Mouse (Mus musculus) fibroblast of lung, adult 2 months (primary cell): Measurements from ENCODE around the gene Mcoln3.

Source experiments
- DNase-seq: peaks from one replicate; pipeline ENCODE4 v3.0.0-alpha.2; 2011; ENCODE audit warnings: low read depth

Mcoln3 gene

DNA sequence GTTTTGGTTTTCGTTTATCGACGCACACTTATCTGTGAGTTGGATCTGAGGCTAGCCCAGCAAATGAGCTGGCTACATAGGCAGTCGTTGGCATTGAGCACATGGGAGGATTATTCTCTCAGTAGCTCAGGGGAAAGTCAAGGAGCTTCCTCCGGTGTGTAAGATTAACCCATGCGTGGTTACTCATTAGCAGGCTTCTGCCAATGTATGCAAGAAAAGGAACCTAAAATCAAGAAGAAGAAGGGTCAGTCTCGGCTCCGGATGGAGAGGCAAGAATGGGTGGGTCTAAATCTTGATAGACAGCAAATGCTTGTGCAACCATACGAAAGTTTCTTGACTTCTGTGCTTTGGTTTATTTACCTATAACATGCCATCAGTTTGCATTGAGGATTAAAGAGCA lies 57.0 kb downstream of the Mcoln3 start:
- DNase-seq: no peak

DNA sequence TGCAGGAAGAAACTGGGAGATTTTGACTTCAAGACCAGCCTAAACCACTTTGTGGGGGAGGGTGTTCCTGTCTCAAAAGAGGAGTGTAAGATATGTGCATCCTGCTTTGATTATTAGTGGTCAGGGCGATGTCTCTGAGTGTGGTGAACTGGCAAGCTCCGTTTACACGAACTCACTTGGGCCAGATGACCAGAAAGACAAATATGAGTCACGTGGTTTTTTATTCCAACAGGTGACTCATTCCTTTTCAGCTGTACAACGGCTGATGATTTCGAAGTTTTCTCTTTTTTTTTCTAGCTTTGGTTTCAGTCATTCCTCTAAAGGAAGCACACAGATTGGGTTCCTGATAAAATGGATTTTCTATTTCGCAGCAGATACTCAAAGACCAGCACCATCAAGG lies 60.0 kb downstream of the Mcoln3 start:
- DNase-seq: peak; percentile 30

DNA sequence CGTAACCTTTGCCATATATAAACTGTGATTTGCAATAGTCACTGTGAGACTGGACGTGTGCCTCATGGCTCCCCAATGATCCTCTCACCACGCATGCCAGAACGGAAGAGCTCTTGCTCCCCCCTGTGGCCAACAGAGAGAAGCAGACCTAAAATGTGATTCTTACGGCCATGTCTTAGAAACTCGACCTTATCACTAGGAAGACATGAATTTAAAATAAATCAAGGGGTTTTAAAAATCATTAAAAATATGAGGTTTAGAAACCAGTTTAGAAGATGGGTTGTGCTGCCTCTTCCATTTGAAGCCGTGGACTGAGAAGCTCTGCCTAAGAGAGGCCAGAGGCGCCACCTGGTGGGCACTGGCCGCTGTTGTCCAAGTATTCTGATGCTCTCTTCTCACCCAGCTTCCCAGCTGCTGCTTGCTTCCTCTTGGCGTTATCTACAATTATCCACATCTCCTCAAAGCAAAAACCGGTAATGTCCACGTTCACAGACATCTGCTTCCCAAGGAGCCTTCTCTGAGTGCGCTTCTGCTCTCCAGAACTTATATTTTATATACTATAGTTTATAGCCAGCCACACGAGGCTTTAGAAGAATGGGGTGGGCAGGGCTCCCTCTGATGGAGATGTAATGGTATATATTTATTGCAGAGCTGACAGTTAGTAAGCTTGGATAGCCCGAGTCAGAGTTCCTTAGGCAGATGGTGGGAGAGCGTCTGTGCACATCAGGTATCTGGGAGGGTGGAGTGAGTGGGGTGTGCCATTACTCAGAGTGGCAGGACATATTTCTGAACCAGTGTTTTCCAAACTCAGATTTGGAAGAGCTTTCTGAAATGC lies 60.7 kb downstream of the Mcoln3 start:
- DNase-seq: peak; percentile 58

DNA sequence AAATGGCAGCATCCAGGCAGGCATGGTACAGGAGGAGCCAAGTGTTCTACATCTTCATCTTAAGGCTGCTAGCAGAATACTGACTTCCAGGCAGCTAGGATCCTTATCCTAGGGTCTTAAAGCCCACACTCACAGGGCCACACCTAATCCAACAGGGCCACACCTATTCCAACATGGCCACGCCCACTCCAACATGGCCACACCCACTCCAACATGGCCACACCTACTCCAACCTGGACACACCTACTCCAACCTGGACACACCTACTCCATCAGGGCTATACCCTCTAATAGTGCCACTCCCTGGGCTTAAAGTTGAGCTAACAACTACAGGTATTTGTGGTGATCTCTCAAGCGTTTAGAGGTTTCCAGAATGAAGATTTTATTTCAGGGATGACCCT lies 63.1 kb downstream of the Mcoln3 start:
- no peak for DNase-seq

DNA sequence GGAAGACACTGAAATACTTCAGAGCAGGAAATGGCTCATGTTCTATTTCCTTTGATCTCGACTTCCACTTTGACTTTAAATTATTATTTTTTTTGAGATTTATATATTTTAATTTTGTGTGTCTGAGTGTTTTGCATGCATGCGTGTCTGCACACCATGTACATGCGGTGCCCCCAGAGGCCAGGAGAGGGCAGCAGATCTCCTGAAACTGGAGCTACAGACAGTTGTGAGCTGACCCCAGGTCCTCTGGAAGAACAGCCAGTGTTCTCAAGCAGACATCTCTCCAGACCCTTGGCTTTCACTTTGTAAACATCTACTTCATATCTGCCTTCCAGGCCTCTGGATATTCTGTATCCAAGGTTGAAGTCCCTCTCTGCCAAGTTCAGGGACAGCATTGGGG lies 63.7 kb downstream of the Mcoln3 start:
- no peak for DNase-seq

DNA sequence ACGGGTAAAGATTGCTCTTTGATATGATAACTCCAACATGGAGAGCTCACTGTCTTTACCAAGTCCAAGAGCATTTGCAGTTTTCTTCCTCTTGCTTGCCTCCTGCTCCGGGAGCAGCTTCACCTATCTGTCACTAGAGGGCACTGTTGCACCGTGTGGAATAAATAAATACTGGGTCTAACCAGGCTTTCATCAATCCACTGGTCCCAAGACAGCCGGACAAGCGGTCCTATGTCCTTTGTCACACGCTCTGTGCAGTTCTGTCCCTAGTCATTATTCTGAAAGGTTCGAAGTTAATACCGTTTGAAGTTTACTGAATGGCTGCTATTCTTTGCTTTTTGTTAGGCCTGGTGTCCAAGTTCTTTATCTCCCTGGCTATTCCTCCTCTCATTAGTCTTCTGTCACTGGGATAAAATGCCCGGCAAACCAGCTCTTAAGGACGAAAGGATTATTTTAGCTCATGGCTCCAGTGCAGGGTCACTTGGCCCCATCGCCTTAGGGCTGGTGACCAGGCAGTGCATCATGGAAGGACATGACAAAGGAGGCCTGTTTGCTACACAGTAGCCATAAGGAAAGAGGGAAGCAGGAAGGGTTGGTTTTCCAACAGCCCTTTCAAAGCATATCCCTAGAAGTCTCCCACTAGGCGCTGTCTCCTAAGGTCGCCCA lies 67.9 kb downstream of the Mcoln3 start:
- peak; percentile 21 for DNase-seq

DNA sequence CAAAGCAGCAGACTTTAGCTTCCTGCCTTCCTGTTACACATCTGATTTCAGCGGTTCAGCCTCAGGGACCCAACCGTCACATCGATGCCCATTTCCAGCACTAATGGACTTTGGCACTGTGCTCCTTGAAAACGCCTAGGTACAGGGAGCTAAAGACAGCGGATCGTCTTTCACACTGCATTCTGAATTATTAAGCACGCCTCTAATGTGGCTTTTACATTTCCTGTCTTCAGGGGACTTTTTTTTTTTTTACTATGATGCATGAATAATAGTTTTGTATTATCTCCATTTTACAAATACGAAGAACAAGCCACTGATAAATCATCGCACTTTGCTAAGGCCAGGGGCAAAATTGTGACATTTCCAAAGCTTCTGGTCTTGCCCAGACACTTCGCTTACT lies 68.8 kb downstream of the Mcoln3 start:
- DNase-seq: no peak

DNA sequence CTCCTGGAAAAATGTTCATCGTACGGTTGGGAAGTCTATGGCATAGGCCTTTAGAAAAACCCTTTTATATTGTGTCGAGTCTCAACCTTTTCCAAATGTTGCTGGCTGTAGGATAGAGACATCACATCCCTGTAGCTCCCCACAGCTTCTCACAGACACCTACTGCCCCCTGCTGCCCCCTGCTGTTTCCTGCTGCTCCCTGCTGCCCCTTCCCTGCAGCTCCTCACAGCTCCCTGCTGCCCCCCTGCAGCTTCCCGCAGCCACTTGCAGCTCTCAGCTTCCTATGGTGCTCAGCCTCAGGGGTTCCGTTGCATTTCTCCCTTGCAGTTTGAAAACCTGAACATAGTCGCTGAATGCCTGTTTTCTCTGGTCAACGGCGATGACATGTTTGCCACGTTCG lies 72.7 kb downstream of the Mcoln3 start:
- no peak for DNase-seq
